Comparison of ENCODE assay signal across 16 mouse cellular contexts in the genomic region with DNA sequence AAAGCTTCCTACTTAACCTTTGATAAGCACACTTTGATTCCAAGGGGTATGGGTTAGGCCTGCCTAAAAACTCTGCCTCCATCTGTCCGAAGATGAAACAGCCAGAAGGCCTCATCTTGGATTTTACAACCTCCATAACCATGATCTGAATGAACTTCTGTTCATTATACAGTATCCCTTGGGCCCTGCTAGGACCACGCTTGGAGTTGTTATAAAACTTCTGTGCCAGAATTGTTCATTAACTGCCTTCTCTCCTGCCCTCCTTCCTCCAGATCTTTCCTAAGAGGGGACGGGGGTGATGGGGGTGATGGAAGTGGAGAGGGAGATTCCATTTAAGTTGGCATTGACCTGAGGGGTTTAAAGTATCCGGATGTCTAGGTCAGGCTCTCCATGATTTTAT.
DNase-seq lines count a peak whose midpoint lies in the region; ATAC-seq and TF ChIP-seq lines count a peak whose summit lies in the region.
"Had no signal": no experiment of that assay in that cellular context is flagged by ENCODE, and none has a peak within 500 bp of the region (broad histone marks: within the 10 kb centered on the region; RNA-seq: fewer than 3 reads in every experiment).

No protein-coding gene starts in this region.

- peaks cover 19% of the 10 kb centered on the region for H3K36me3 ChIP-seq in liver, postnatal 0 days (replicated peaks; ENCODE audit: insufficient read depth, low read length)
- peaks cover 6% of the 10 kb centered on the region; the same call in 1 of the 2 replicates for H3K36me3 ChIP-seq in liver, embryonic 11.5 days (ENCODE audit: control insufficient read depth, insufficient read depth, low read length)
- H3K36me3 ChIP-seq: forebrain, embryonic 15.5 days had no signal

- H3K27me3 ChIP-seq in liver, postnatal 0 days (ENCODE audit: insufficient read depth, low read length) = no peaks in the 10 kb centered on the region
- no peaks in the 10 kb centered on the region for H3K27me3 ChIP-seq in liver, embryonic 11.5 days (replicated peaks; ENCODE audit: control insufficient read depth, insufficient read depth, low read length)
- H3K27me3 ChIP-seq: embryonic facial prominence, embryonic 13.5 days; forebrain, embryonic 15.5 days; kidney, embryonic 15.5 days; liver, embryonic 12.5 days had no signal

- WGBS in liver, postnatal 0 days (ENCODE audit: insufficient replicate concordance) = 83% methylated on average over 4 of the region's 4 CpGs
- 87% methylated on average over 4 of the region's 4 CpGs for WGBS in liver, embryonic 11.5 days

- H3K4me3 ChIP-seq in gastrocnemius, adult 2 months = no peak overlapping the region
- H3K4me3 ChIP-seq in liver, postnatal 0 days (ENCODE audit: low read depth, low read length) = no peak overlapping the region
- no peak overlapping the region for H3K4me3 ChIP-seq in liver, embryonic 11.5 days (ENCODE audit: low read depth, low read length)
- H3K4me3 ChIP-seq: embryonic facial prominence, embryonic 13.5 days; forebrain, embryonic 10.5 days; forebrain, embryonic 15.5 days; kidney, embryonic 15.5 days; liver, embryonic 12.5 days had no signal

- H3K4me2 ChIP-seq in liver, postnatal 0 days (ENCODE audit: low read depth, low read length) = no peak overlapping the region
- H3K4me2 ChIP-seq in liver, embryonic 11.5 days = no peak overlapping the region
- H3K4me2 ChIP-seq: embryonic facial prominence, embryonic 13.5 days; forebrain, embryonic 15.5 days; heart, embryonic 11.5 days; hindbrain, embryonic 14.5 days; kidney, embryonic 15.5 days; liver, embryonic 12.5 days had no signal

- ATAC-seq in liver, postnatal 0 days = no peak
- no peak for ATAC-seq in liver, embryonic 11.5 days (replicated peaks; ENCODE audit: low FRiP score)
- ATAC-seq: forebrain, embryonic 15.5 days; liver, embryonic 12.5 days had no signal

- peaks cover 40% of the 10 kb centered on the region for H3K4me1 ChIP-seq in liver, postnatal 0 days (ENCODE audit: insufficient read depth)
- H3K4me1 ChIP-seq in liver, embryonic 11.5 days (replicated peaks; ENCODE audit: control insufficient read depth, insufficient read depth, low read length) = peaks cover 8% of the 10 kb centered on the region
- H3K4me1 ChIP-seq: forebrain, embryonic 15.5 days; kidney, embryonic 15.5 days had no signal

- TF ChIP-seq CTCF in gastrocnemius, adult 2 months (IDR thresholded peaks at IDR 0.05) = no peak
- TF ChIP-seq CTCF in liver, postnatal 0 days (IDR thresholded peaks at IDR 0.05; ENCODE audit: low read depth) = no peak

- no peaks in the 10 kb centered on the region for H3K9me3 ChIP-seq in liver, postnatal 0 days (ENCODE audit: low read length)
- no peaks in the 10 kb centered on the region for H3K9me3 ChIP-seq in liver, embryonic 11.5 days (ENCODE audit: control insufficient read depth, low read length)
- H3K9me3 ChIP-seq: embryonic facial prominence, embryonic 13.5 days; forebrain, embryonic 10.5 days; forebrain, embryonic 15.5 days; kidney, embryonic 15.5 days; liver, embryonic 12.5 days had no signal

- intact Hi-C loops in gastrocnemius, adult 2 months (cut with DNase I) = no loop called here
- intact Hi-C loops in gastrocnemius, postnatal 14 days (cut with DNase I; ENCODE audit: low total_unique reads) = no loop called here

- H3K9ac ChIP-seq in liver, postnatal 0 days (replicated peaks) = no peak overlapping the region
- H3K9ac ChIP-seq in liver, embryonic 11.5 days (ENCODE audit: low read depth, low read length) = no peak overlapping the region
- H3K9ac ChIP-seq: embryonic facial prominence, embryonic 13.5 days; forebrain, embryonic 15.5 days; hindbrain, embryonic 14.5 days; kidney, embryonic 15.5 days; liver, embryonic 12.5 days had no signal

- no peak for DNase-seq in gastrocnemius, adult 2 months
- no peak for DNase-seq in gastrocnemius, postnatal 14 days
- peak; percentile 35 for DNase-seq in kidney, adult 18-20 months
- no peak for DNase-seq in kidney, postnatal 25 days
- DNase-seq in liver, postnatal 0 days = peak; percentile 6
- no peak for DNase-seq in liver, embryonic 11.5 days (ENCODE audit: low spot score)
- DNase-seq: B cell, adult 2 months; midbrain, embryonic 14.5 days; thymus, postnatal 36 days had no signal

- peak overlapping the region; percentile 64 for H3K27ac ChIP-seq in gastrocnemius, adult 2 months
- 0 out of 2 replicates have a peak overlapping the region, but pooled peaks have one; percentile 22 for H3K27ac ChIP-seq in liver, postnatal 0 days (ENCODE audit: low read depth)
- no peak overlapping the region for H3K27ac ChIP-seq in liver, embryonic 11.5 days (ENCODE audit: low read depth, low read length)
- H3K27ac ChIP-seq: embryonic facial prominence, embryonic 13.5 days; forebrain, embryonic 10.5 days; forebrain, embryonic 15.5 days; hindbrain, embryonic 14.5 days; kidney, embryonic 15.5 days; liver, embryonic 12.5 days had no signal

- no peak for TF ChIP-seq EP300 in liver, postnatal 0 days (IDR thresholded peaks at IDR 0.05; ENCODE audit: low read depth)

Comparison
In these comparisons a context has a peak if more than half of its experiments do, and no peak if none do; other contexts are left out.
1. DNase-seq: peak in kidney, adult 18-20 months (single experiment) and liver, postnatal 0 days (single experiment); none in gastrocnemius, adult 2 months (single experiment), gastrocnemius, postnatal 14 days (single experiment), kidney, postnatal 25 days (0 of 2) and liver, embryonic 11.5 days (single experiment).